Mouse (Mus musculus) intestine, postnatal 0 days (tissue): ENCODE measurements at regions not wholly inside any gene's neighbourhood (a gene's known extent, or its start where the extent isn't known, plus 50 kb on each side); places are given as distances from the start of the nearest gene placed in this dataset.

ENCODE experiments used
- ATAC-seq: fragments of 200-750 bp; cut with Nextera tagmentation; 2 replicates; pipeline ENCODE4 v1.8.0; 2017; ENCODE audit warnings: mild to moderate bottlenecking, moderate TSS enrichment, moderate library complexity
- H3K27ac ChIP-seq: fragments of 300-500 bp; sonication (generic); 2 replicates; pipeline ENCODE4 v1.5.1; 2014; ENCODE audit warnings: mild to moderate bottlenecking, low read depth, low read length, moderate library complexity
- H3K27me3 ChIP-seq: fragments of 300-500 bp; sonication (generic); replicated peaks from 2 replicates; pipeline ENCODE4 v1.6.1; 2014; ENCODE audit warnings: low read length, mixed read lengths; ENCODE audit not compliant: control insufficient read depth, insufficient read depth
- H3K36me3 ChIP-seq: fragments of 300-500 bp; sonication (generic); 2 replicates; pipeline ENCODE4 v1.6.1; 2014; ENCODE audit warnings: mild to moderate bottlenecking, moderate library complexity; ENCODE audit not compliant: control insufficient read depth, insufficient read depth
- H3K4me1 ChIP-seq: fragments of 300-500 bp; sonication (generic); replicated peaks from 2 replicates; pipeline ENCODE4 v1.6.1; 2014; ENCODE audit warnings: antibody characterized with exemption, low read length, mixed read lengths; ENCODE audit not compliant: control insufficient read depth, insufficient read depth
- H3K4me2 ChIP-seq: fragments of 300-500 bp; sonication (generic); replicated peaks from 2 replicates; pipeline ENCODE4 v1.6.1; 2014; ENCODE audit warnings: low read depth, mild to moderate bottlenecking, moderate library complexity
- H3K4me3 ChIP-seq: fragments of 300-500 bp; sonication (generic); 2 replicates; pipeline ENCODE4 v1.5.1; 2014; ENCODE audit warnings: low read depth, low read length
- H3K9ac ChIP-seq: fragments of 300-500 bp; sonication (generic); 2 replicates; pipeline ENCODE4 v1.6.1; 2014; ENCODE audit warnings: mild to moderate bottlenecking, low read depth, low read length
- H3K9me3 ChIP-seq: fragments of 300-500 bp; sonication (generic); 2 replicates; pipeline ENCODE4 v1.6.1; 2016; ENCODE audit warnings: mixed run types; ENCODE audit not compliant: control insufficient read depth
- CTCF ChIP-seq: sonication (generic); IDR thresholded peaks from 2 replicates; pipeline ENCODE4 v1.5.1; 2016; ENCODE audit warnings: low read depth, mild to moderate bottlenecking, control low read depth, antibody characterized with exemption, moderate library complexity
- WGBS: fragments of 180-500 bp; shearing (Covaris S2); extraction: QIAGEN DNeasy Blood & Tissue Kit; methylation state at CpG from one replicate; pipeline ENCODE4 v1.1.7; 2014; 5-methylcytosine and 5-hydroxymethylcytosine counted together

GRCm38 (mm10) chr2:84235641-84236040 is 189.6 kb downstream of the Calcrl start:
- H3K27ac ChIP-seq: no peak overlapping the region
- no peak for TF ChIP-seq CTCF
- ATAC-seq: no peak
- H3K9ac ChIP-seq: no peak overlapping the region
- H3K4me2 ChIP-seq: no peak overlapping the region
- no peaks in the 10 kb centered on the region for H3K4me1 ChIP-seq
- no peak overlapping the region for H3K4me3 ChIP-seq
- H3K27me3 ChIP-seq: no peaks in the 10 kb centered on the region
- 91% methylated on average over 4 of the region's 4 CpGs for WGBS
- no peaks in the 10 kb centered on the region for H3K36me3 ChIP-seq
- no peaks in the 10 kb centered on the region for H3K9me3 ChIP-seq

- ATAC-seq: peak; percentile 44; the same call in 1 of the 2 replicates
- Histone ChIP-seq H3K9me3 (no peaks in the 10 kb centered on the region), H3K27ac (no peak overlapping the region), H3K36me3 (no peaks in the 10 kb centered on the region), H3K27me3 (no peaks in the 10 kb centered on the region), H3K4me3 (no peak overlapping the region), H3K4me1 (no peaks in the 10 kb centered on the region), H3K4me2 (no peak overlapping the region), H3K9ac (no peak overlapping the region)
- no peak for TF ChIP-seq CTCF
- WGBS: 34% methylated on average over 4 of the region's 4 CpGs
These were observed 184.0 kb downstream of the Calcrl start for GRCm38 (mm10) chr2:84241244-84241643.

GRCm38 (mm10) chr2:84241986-84242385 is 183.2 kb downstream of the Calcrl start:
- Histone ChIP-seq H3K9me3 (no peaks in the 10 kb centered on the region), H3K36me3 (no peaks in the 10 kb centered on the region), H3K4me3 (no peak overlapping the region), H3K4me2 (peak overlapping the region; percentile 44), H3K27me3 (no peaks in the 10 kb centered on the region), H3K4me1 (no peaks in the 10 kb centered on the region), H3K27ac (no peak overlapping the region), H3K9ac (no peak overlapping the region)
- 8% methylated on average over 1 of the region's 1 CpGs for WGBS
- ATAC-seq: peak; percentile 95
- TF ChIP-seq CTCF: no peak

DNA sequence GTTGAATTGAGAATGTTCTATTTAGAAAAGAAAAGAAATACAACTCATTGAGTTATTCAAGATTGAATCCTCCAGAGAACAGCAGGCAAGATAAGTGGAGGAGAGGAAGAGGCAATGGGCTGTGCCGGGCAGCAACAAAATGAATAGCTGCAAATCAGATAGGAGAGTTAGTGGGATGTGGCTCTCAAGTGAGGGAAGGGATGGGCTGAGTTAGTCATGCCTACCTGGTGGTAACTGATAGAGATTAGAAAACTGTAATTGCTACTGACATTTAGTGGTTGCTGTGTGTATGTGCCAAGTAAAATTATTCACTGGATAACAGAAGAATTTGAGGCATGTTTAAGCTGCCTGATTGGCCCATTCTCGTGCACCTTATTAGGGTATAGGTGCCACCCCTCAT is 179.3 kb downstream of the Calcrl start:
- 57% methylated on average over 2 of the region's 2 CpGs for WGBS
- Histone ChIP-seq H3K4me1 (no peaks in the 10 kb centered on the region), H3K36me3 (no peaks in the 10 kb centered on the region), H3K4me3 (no peak overlapping the region), H3K27me3 (no peaks in the 10 kb centered on the region), H3K27ac (no peak overlapping the region), H3K4me2 (no peak overlapping the region), H3K9me3 (no peaks in the 10 kb centered on the region), H3K9ac (no peak overlapping the region)
- TF ChIP-seq CTCF: no peak
- no peak for ATAC-seq

GRCm38 (mm10) chr2:84246562-84246961 is 178.6 kb downstream of the Calcrl start:
- Histone ChIP-seq H3K4me2 (no peak overlapping the region), H3K27me3 (no peaks in the 10 kb centered on the region), H3K9ac (no peak overlapping the region), H3K36me3 (no peaks in the 10 kb centered on the region), H3K27ac (no peak overlapping the region), H3K9me3 (no peaks in the 10 kb centered on the region), H3K4me3 (no peak overlapping the region), H3K4me1 (no peaks in the 10 kb centered on the region)
- no peak for TF ChIP-seq CTCF
- no peak for ATAC-seq
- WGBS: 69% methylated on average over 2 of the region's 2 CpGs

DNA sequence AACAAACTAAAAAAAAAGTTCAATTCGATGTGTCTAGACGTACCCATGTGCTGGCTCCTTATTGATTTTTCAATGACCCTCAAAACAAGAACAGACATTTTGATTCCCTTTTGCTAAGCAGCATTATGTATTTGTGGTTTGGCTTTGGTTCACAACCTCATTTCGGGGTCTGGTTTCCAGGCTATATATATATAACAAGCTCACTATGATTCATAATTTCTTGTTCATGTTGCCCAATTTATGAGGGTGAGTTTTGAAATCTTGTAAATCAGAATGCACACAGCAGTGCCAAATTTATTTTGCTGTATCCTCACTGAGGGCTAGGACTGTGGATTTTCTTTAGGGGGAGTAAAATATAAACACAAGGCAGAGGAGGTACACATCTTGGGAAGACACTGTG is 177.0 kb downstream of the Calcrl start:
- H3K4me2 ChIP-seq: no peak overlapping the region

GRCm38 (mm10) chr2:84249871-84250270 is 175.3 kb downstream of the Calcrl start:
- 42% methylated on average over 3 of the region's 3 CpGs for WGBS
- no peak overlapping the region for H3K27ac ChIP-seq

More for the DNA sequence above, 177.0 kb downstream of the Calcrl start:
- Histone ChIP-seq H3K27me3 (no peaks in the 10 kb centered on the region), H3K9ac (no peak overlapping the region), H3K4me3 (no peak overlapping the region), H3K4me1 (no peaks in the 10 kb centered on the region), H3K27ac (no peak overlapping the region), H3K36me3 (no peaks in the 10 kb centered on the region), H3K9me3 (no peaks in the 10 kb centered on the region)
- WGBS: 80% methylated on average over 3 of the region's 3 CpGs
- no peak for TF ChIP-seq CTCF
- no peak for ATAC-seq

More at GRCm38 (mm10) chr2:84249871-84250270, 175.3 kb downstream of the Calcrl start:
- Histone ChIP-seq H3K27me3 (no peaks in the 10 kb centered on the region), H3K4me3 (no peak overlapping the region), H3K9ac (no peak overlapping the region), H3K9me3 (no peaks in the 10 kb centered on the region), H3K36me3 (no peaks in the 10 kb centered on the region), H3K4me2 (no peak overlapping the region), H3K4me1 (no peaks in the 10 kb centered on the region)
- ATAC-seq: no peak
- no peak for TF ChIP-seq CTCF
